Mouse (Mus musculus) liver, embryonic 11.5 days (tissue): ENCODE measurements around the gene Mrpl41. TPM values are rescaled to one million over a fixed set of nuclear protein-coding genes. Genes with fewer than 3 reads are reported as not detected.

ENCODE experiments used
- ATAC-seq: fragments of 200-750 bp; cut with Nextera tagmentation; replicated peaks from 2 replicates; pipeline ENCODE4 v1.8.0; 2017; ENCODE audit warnings: moderate number of reproducible peaks, mild to moderate bottlenecking, moderate TSS enrichment, moderate library complexity; ENCODE audit not compliant: low FRiP score
- DNase-seq: peaks from one replicate; pipeline ENCODE4 v3.0.0-alpha.2; 2017; ENCODE audit warnings: low spot score
- H3K27ac ChIP-seq: fragments of 300-500 bp; sonication (generic); 2 replicates; pipeline ENCODE4 v1.5.1; 2014; ENCODE audit warnings: mild to moderate bottlenecking, low read depth, low read length, control low read depth
- H3K27me3 ChIP-seq: fragments of 300-500 bp; sonication (generic); replicated peaks from 2 replicates; pipeline ENCODE4 v1.6.1; 2014; ENCODE audit warnings: low read length, mixed read lengths; ENCODE audit not compliant: control insufficient read depth, insufficient read depth
- H3K36me3 ChIP-seq: fragments of 300-500 bp; sonication (generic); 2 replicates; pipeline ENCODE4 v1.6.1; 2014; ENCODE audit warnings: mild to moderate bottlenecking, low read length, moderate library complexity, mixed read lengths; ENCODE audit not compliant: control insufficient read depth, insufficient read depth
- H3K4me1 ChIP-seq: fragments of 300-500 bp; sonication (generic); replicated peaks from 2 replicates; pipeline ENCODE4 v1.6.1; 2014; ENCODE audit warnings: low read length, mixed read lengths; ENCODE audit not compliant: control insufficient read depth, insufficient read depth
- H3K4me2 ChIP-seq: fragments of 300-500 bp; sonication (generic); 2 replicates; pipeline ENCODE4 v1.6.1; 2014; ENCODE audit warnings: mild to moderate bottlenecking, control low read depth, moderate library complexity
- H3K4me3 ChIP-seq: fragments of 300-500 bp; sonication (generic); 2 replicates; pipeline ENCODE4 v1.5.1; 2014; ENCODE audit warnings: low read depth, low read length, control low read depth
- H3K9ac ChIP-seq: fragments of 300-500 bp; sonication (generic); 2 replicates; pipeline ENCODE4 v1.6.1; 2014; ENCODE audit warnings: low read depth, low read length, control low read depth
- H3K9me3 ChIP-seq: fragments of 300-500 bp; sonication (generic); 2 replicates; pipeline ENCODE4 v1.6.1; 2016; ENCODE audit warnings: low read length, inconsistent platforms, mixed read lengths; ENCODE audit not compliant: control insufficient read depth
- WGBS: fragments of 180-500 bp; shearing (Covaris S2); extraction: QIAGEN DNeasy Blood & Tissue Kit; methylation state at CpG from one replicate; pipeline ENCODE4 v1.1.7; 2014; 5-methylcytosine and 5-hydroxymethylcytosine counted together
- polyA plus RNA-seq: library from polyadenylated mRNA; unstranded; fragments of >200 nt; fragmentation: Nextera tagmentation; extraction: Ambion mirVana; gene quantifications from 2 replicates; pipeline ENCODE4 v1.2.1, GENCODE M21; 2014

The Mrpl41 gene
- polyA plus RNA-seq, result 149 and 158 TPM in 2 replicates

GRCm38 (mm10) chr2:24974906-24975703 lies at the start of gene Mrpl41:
Gene Mrpl41, minus strand, starts transcription at chr2:24975098.
- Histone ChIP-seq H3K4me1 (peaks cover 9% of the 10 kb centered on the region), H3K4me3 (peak within 1 kb of the TSS; percentile 76), H3K9me3 (no peaks in the 10 kb centered on the region), H3K4me2 (peak within 1 kb of the TSS; percentile 99), H3K9ac (peak within 1 kb of the TSS; percentile 83), H3K36me3 (peaks cover 16% of the 10 kb centered on the region), H3K27me3 (no peaks in the 10 kb centered on the region), H3K27ac (peak within 1 kb of the TSS; percentile 91)
- ATAC-seq (peak; percentile 96), DNase-seq (peak; percentile 97)
- WGBS, result under 1% methylated on average over 64 of the region's 64 CpGs

GRCm38 (mm10) chr2:25022678-25023077 lies 47.8 kb upstream of the Mrpl41 start:
- WGBS, result 86% methylated on average over 1 of the region's 1 CpGs
- Histone ChIP-seq H3K4me2 (no peak overlapping the region), H3K27me3 (no peaks in the 10 kb centered on the region), H3K9ac (no peak overlapping the region), H3K9me3 (no peaks in the 10 kb centered on the region), H3K4me1 (no peaks in the 10 kb centered on the region), H3K27ac (no peak overlapping the region), H3K4me3 (no peak overlapping the region), H3K36me3 (no peaks in the 10 kb centered on the region; the same call in 1 of the 2 replicates)
- ATAC-seq (no peak), DNase-seq (no peak)

GRCm38 (mm10) chr2:25008250-25008649 lies 33.4 kb upstream of the Mrpl41 start:
- Histone ChIP-seq H3K9ac (no peak overlapping the region), H3K27me3 (no peaks in the 10 kb centered on the region), H3K4me2 (no peak overlapping the region), H3K36me3 (no peaks in the 10 kb centered on the region), H3K27ac (no peak overlapping the region), H3K4me1 (no peaks in the 10 kb centered on the region), H3K4me3 (no peak overlapping the region), H3K9me3 (no peaks in the 10 kb centered on the region)
- no peak for ATAC-seq
- no peak for DNase-seq

- Histone ChIP-seq H3K4me2 (no peak overlapping the region), H3K27ac (no peak overlapping the region), H3K9ac (no peak overlapping the region), H3K9me3 (no peaks in the 10 kb centered on the region), H3K4me1 (no peaks in the 10 kb centered on the region), H3K36me3 (no peaks in the 10 kb centered on the region), H3K27me3 (no peaks in the 10 kb centered on the region), H3K4me3 (no peak overlapping the region)
- ATAC-seq (no peak), DNase-seq (no peak)
- WGBS, result 87% methylated on average over 1 of the region's 1 CpGs
These were observed 31.9 kb upstream of the Mrpl41 start for GRCm38 (mm10) chr2:25006767-25007166.

GRCm38 (mm10) chr2:25003946-25004786 lies 29.3 kb upstream of the Mrpl41 start:
- Histone ChIP-seq H3K9me3 (no peaks in the 10 kb centered on the region), H3K4me1 (no peaks in the 10 kb centered on the region), H3K36me3 (0 out of 2 replicates have a peak, but pooled peaks cover 3% of the 10 kb centered on the region), H3K4me3 (no peak overlapping the region), H3K27me3 (no peaks in the 10 kb centered on the region), H3K9ac (no peak overlapping the region), H3K27ac (no peak overlapping the region), H3K4me2 (no peak overlapping the region)
- DNase-seq (no peak), ATAC-seq (no peak)
- WGBS, result 84% methylated on average over 9 of the region's 9 CpGs

GRCm38 (mm10) chr2:25000544-25001235 lies 25.8 kb upstream of the Mrpl41 start:
- Histone ChIP-seq H3K9me3 (no peaks in the 10 kb centered on the region), H3K4me3 (no peak overlapping the region), H3K4me2 (no peak overlapping the region), H3K9ac (no peak overlapping the region), H3K27ac (no peak overlapping the region), H3K4me1 (no peaks in the 10 kb centered on the region), H3K27me3 (no peaks in the 10 kb centered on the region), H3K36me3 (peaks cover 3% of the 10 kb centered on the region; the same call in 1 of the 2 replicates)
- 75% methylated on average over 3 of the region's 3 CpGs for WGBS
- no peak for DNase-seq
- 0 out of 2 replicates have a peak, but pooled peaks have one; percentile 62 for ATAC-seq

- ATAC-seq (no peak), DNase-seq (no peak)
- Histone ChIP-seq H3K9ac (no peak overlapping the region), H3K27me3 (no peaks in the 10 kb centered on the region), H3K36me3 (peaks cover 2% of the 10 kb centered on the region; the same call in 1 of the 2 replicates), H3K9me3 (no peaks in the 10 kb centered on the region), H3K4me1 (no peaks in the 10 kb centered on the region), H3K4me3 (no peak overlapping the region), H3K27ac (no peak overlapping the region), H3K4me2 (no peak overlapping the region)
- 88% methylated on average over 2 of the region's 2 CpGs for WGBS
These were observed 21.6 kb upstream of the Mrpl41 start for GRCm38 (mm10) chr2:24996471-24996870.

- Histone ChIP-seq H3K36me3 (no peaks in the 10 kb centered on the region; the same call in 1 of the 2 replicates), H3K9ac (no peak overlapping the region), H3K27me3 (no peaks in the 10 kb centered on the region), H3K4me2 (no peak overlapping the region), H3K4me3 (no peak overlapping the region), H3K27ac (no peak overlapping the region), H3K4me1 (no peaks in the 10 kb centered on the region), H3K9me3 (no peaks in the 10 kb centered on the region)
- WGBS, result 91% methylated on average over 6 of the region's 6 CpGs
- ATAC-seq (no peak), DNase-seq (no peak)
These were observed 20.4 kb upstream of the Mrpl41 start for GRCm38 (mm10) chr2:24995332-24995731.
